Mouse (Mus musculus) midbrain, embryonic 10.5 days (tissue): ENCODE data around the gene Baz2a. TPM values are rescaled to one million over a fixed set of nuclear protein-coding genes. Genes with fewer than 3 reads are reported as not detected.
A peak's percentile ranks its signal among the peaks of the same experiment; 100 is the strongest.
"Not testable (repeated sequence)": the region's sequence is repeated elsewhere in the genome, so short reads cannot be mapped to it uniquely, and the experiment has no call there.

ENCODE experiments used
- DNase-seq: peaks from one replicate; pipeline ENCODE4 v3.0.0-alpha.2; 2017; ENCODE audit warnings: low spot score
- H3K27ac ChIP-seq: fragments of 300-500 bp; sonication (generic); replicated peaks from 2 replicates; pipeline ENCODE4 v1.5.1; 2016; ENCODE audit warnings: mild to moderate bottlenecking
- H3K27me3 ChIP-seq: fragments of 300-500 bp; sonication (generic); 2 replicates; pipeline ENCODE4 v1.6.1; 2016; ENCODE audit warnings: low read depth, mild to moderate bottlenecking; ENCODE audit not compliant: poor library complexity, severe bottlenecking
- H3K36me3 ChIP-seq: fragments of 300-500 bp; sonication (generic); 2 replicates; pipeline ENCODE4 v1.6.1; 2016; ENCODE audit warnings: mild to moderate bottlenecking, moderate library complexity
- H3K4me1 ChIP-seq: fragments of 300-500 bp; sonication (generic); 2 replicates; pipeline ENCODE4 v1.6.1; 2016
- H3K4me3 ChIP-seq: fragments of 300-500 bp; sonication (generic); 2 replicates; pipeline ENCODE4 v1.5.1; 2016; ENCODE audit warnings: mild to moderate bottlenecking, moderate library complexity
- H3K9me3 ChIP-seq: fragments of 300-500 bp; sonication (generic); replicated peaks from 2 replicates; pipeline ENCODE4 v1.6.1; 2016; ENCODE audit warnings: mild to moderate bottlenecking
- WGBS: fragments of 180-500 bp; shearing (Covaris S2); methylation state at CpG from one replicate; pipeline ENCODE4 v1.1.7; 2016; 5-methylcytosine and 5-hydroxymethylcytosine counted together
- polyA plus RNA-seq: library from polyadenylated mRNA; unstranded; fragments of >200 nt; fragmentation: Nextera tagmentation; extraction: Ambion mirVana; gene quantifications from 2 replicates; pipeline ENCODE4 v1.2.1, GENCODE M21; 2016

The Baz2a gene
- polyA plus RNA-seq, 1 experiment from 2014 or later = 14.3 TPM

GRCm38 (mm10) chr10:128059207-128059981, 32.0 kb upstream of the Baz2a start:
- H3K27ac ChIP-seq = peak overlapping the region; percentile 99
- DNase-seq = peak; percentile 72
- no peaks in the 10 kb centered on the region for H3K9me3 ChIP-seq
- peak overlapping the region; percentile 72 for H3K4me3 ChIP-seq
- H3K36me3 ChIP-seq = peaks cover 38% of the 10 kb centered on the region
- WGBS = under 1% methylated on average over 62 of the region's 62 CpGs
- H3K4me1 ChIP-seq = peaks cover 36% of the 10 kb centered on the region
- no peaks in the 10 kb centered on the region for H3K27me3 ChIP-seq

DNA sequence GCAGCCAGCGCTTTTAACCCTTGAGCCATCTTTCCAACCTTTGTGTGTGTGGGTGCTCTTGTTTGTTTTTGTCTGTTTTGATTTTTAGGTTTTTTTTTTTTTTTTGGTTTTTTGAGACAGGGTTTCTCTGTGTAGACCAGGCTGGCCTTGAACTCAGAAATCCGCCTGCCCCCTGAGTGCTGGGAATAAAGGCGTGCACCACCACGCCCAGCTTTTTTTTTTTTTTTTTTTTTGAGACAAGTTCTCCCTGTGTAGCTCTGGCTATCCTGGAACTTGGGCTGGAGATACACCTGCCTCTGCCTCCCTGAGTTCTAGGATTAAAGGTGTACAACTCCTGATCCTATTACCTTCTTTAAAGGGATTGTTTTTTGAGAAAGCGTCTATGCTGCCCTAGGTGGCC, 30.3 kb upstream of the Baz2a start:
- Histone ChIP-seq H3K27ac (peak overlapping the region; percentile 52; the same call in 1 of the 2 replicates), H3K36me3 (peaks cover 50% of the 10 kb centered on the region), H3K4me3 (peak overlapping the region; percentile 72), H3K27me3 (no peaks in the 10 kb centered on the region), H3K9me3 (no peaks in the 10 kb centered on the region), H3K4me1 (peaks cover 36% of the 10 kb centered on the region)
- no peak for DNase-seq
- 89% methylated on average over 5 of the region's 5 CpGs for WGBS

- DNase-seq = no peak
- Histone ChIP-seq H3K36me3 (peaks cover 62% of the 10 kb centered on the region), H3K9me3 (no peaks in the 10 kb centered on the region), H3K4me1 (peaks cover 36% of the 10 kb centered on the region), H3K4me3 (no peak overlapping the region), H3K27ac (no peak overlapping the region), H3K27me3 (no peaks in the 10 kb centered on the region)
- 94% methylated on average over 6 of the region's 6 CpGs for WGBS
Observed at GRCm38 (mm10) chr10:128062221-128062989, 29.0 kb upstream of the Baz2a start.

DNA sequence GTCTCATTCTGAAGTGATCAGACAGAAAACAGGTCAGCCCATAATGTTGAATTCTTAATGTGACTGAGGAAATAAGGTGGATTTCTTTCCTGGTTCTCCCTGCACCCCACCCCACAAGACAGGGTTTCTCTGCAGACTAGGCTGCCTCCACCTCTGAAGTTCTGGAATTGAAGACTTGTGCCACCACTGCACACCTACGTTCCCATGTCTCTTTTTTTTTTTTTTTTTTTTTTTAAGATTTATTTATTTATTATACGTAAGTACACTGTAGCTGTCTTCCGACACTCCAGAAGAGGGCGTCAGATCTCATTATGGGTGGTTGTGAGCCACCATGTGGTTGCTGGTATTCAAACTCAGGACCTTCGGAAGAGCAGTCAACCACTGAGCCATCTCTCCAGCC, 25.3 kb upstream of the Baz2a start:
- Histone ChIP-seq H3K9me3 (no peaks in the 10 kb centered on the region), H3K27ac (no peak overlapping the region), H3K4me1 (peaks cover 13% of the 10 kb centered on the region; the same call in 1 of the 2 replicates), H3K27me3 (no peaks in the 10 kb centered on the region), H3K4me3 (no peak overlapping the region), H3K36me3 (peaks cover 88% of the 10 kb centered on the region)
- WGBS = 88% methylated on average over 5 of the region's 5 CpGs
- DNase-seq = no peak

- no peak overlapping the region for H3K4me3 ChIP-seq
- no peaks in the 10 kb centered on the region for H3K9me3 ChIP-seq
- no peaks in the 10 kb centered on the region for H3K27me3 ChIP-seq
- peaks cover 89% of the 10 kb centered on the region for H3K36me3 ChIP-seq
- no peak for DNase-seq
- 92% methylated on average over 4 of the region's 4 CpGs for WGBS
- H3K27ac ChIP-seq = no peak overlapping the region
- H3K4me1 ChIP-seq = no peaks in the 10 kb centered on the region
Observed at GRCm38 (mm10) chr10:128069201-128069600, 22.2 kb upstream of the Baz2a start.

GRCm38 (mm10) chr10:128070432-128070831, 20.9 kb upstream of the Baz2a start:
- not testable (repeated sequence) for H3K4me1 ChIP-seq, H3K27ac ChIP-seq, H3K27me3 ChIP-seq, H3K9me3 ChIP-seq, H3K4me3 ChIP-seq, DNase-seq
- peaks cover 89% of the 10 kb centered on the region for H3K36me3 ChIP-seq
- 97% methylated on average over 2 of the region's 2 CpGs for WGBS

- WGBS = 80% methylated on average over 5 of the region's 5 CpGs
Observed at GRCm38 (mm10) chr10:128078269-128078668, 13.1 kb upstream of the Baz2a start.

DNA sequence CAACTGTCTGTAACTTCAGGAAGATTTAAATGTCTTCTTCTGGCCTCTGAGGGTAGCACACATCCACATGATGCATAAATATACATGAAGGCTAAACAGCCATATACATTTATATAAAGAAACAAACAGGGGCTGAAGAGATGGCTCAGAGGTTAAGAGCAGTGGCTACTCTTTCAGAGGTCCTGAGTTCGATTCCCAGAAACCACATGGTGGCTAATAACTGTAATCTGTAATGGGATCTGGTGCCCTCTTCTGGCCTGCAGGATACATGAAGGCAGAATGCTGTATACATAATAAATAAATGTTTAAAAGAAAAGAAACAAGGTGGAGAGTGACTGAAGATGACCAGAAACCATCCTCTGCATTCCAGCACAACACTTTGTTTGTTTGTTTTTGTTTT, 10.9 kb upstream of the Baz2a start:
- DNase-seq = no peak
- Histone ChIP-seq H3K9me3 (no peaks in the 10 kb centered on the region), H3K36me3 (peaks cover 33% of the 10 kb centered on the region), H3K27me3 (no peaks in the 10 kb centered on the region), H3K4me3 (no peak overlapping the region), H3K27ac (no peak overlapping the region), H3K4me1 (peaks cover 21% of the 10 kb centered on the region)
- 83% methylated on average over 1 of the region's 1 CpGs for WGBS

More at GRCm38 (mm10) chr10:128078269-128078668, 13.1 kb upstream of the Baz2a start:
- not testable (repeated sequence) for H3K27me3 ChIP-seq, DNase-seq, H3K4me1 ChIP-seq, H3K27ac ChIP-seq, H3K4me3 ChIP-seq, H3K9me3 ChIP-seq
- peaks cover 39% of the 10 kb centered on the region for H3K36me3 ChIP-seq

DNA sequence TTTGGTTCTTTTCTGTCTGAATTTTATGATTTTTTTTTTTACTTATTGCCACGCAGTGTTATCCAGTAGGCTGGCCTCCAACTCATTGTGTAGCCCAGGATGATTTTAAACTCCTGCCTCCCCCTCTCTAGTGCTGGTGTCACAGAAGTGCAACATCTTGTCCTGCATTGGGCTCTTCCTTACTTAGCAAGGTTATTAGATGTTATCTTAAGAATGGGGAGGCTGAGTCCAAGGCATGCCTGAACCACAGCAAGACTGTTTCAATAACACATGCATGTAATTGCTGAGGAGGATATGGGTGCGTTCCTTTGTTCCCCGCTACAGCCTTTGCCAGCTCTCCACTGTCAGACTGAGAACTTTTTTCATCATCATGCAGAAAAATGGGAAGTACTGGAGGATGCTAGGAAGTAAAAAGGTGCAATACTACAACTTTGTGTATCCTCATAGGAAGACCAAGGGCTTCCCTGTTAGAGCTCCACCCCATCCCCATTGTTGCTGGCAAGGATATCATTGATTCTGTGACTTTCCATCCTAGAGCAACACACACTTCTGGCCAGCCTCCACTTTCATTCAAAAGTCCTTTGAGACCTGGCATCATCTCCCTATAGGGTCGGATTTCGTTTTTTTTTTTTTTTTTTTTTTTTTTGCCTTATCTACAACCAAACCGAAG, 9.4 kb upstream of the Baz2a start:
- Histone ChIP-seq H3K4me3 (peak overlapping the region; percentile 76), H3K4me1 (peaks cover 21% of the 10 kb centered on the region), H3K9me3 (no peaks in the 10 kb centered on the region), H3K36me3 (peaks cover 41% of the 10 kb centered on the region), H3K27me3 (no peaks in the 10 kb centered on the region), H3K27ac (peak overlapping the region; percentile 97; the same call in 1 of the 2 replicates)
- DNase-seq = no peak
- 74% methylated on average over 6 of the region's 6 CpGs for WGBS

DNA sequence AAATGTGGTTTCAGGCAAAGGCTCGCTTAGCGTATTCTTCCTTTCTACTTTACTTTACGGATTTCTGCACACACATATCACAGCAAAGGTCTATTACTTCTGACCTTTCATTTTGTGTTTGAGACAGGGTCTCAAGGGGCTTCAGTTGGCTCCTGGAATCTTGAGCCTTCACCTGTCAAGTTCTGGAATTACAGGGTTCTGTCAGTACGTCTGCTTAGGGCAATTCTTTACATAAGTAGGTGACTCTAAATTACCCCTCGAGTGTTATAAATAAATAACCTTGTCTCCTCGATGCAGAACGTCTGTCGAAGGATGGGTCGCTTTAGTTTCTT, 8.9 kb upstream of the Baz2a start:
- no peaks in the 10 kb centered on the region for H3K9me3 ChIP-seq
- DNase-seq = no peak
- 23% methylated on average over 9 of the region's 9 CpGs for WGBS
- peak overlapping the region; percentile 76 for H3K4me3 ChIP-seq
- H3K27ac ChIP-seq = peak overlapping the region; percentile 97
- no peaks in the 10 kb centered on the region for H3K27me3 ChIP-seq
- peaks cover 41% of the 10 kb centered on the region for H3K36me3 ChIP-seq
- H3K4me1 ChIP-seq = peaks cover 21% of the 10 kb centered on the region

DNA sequence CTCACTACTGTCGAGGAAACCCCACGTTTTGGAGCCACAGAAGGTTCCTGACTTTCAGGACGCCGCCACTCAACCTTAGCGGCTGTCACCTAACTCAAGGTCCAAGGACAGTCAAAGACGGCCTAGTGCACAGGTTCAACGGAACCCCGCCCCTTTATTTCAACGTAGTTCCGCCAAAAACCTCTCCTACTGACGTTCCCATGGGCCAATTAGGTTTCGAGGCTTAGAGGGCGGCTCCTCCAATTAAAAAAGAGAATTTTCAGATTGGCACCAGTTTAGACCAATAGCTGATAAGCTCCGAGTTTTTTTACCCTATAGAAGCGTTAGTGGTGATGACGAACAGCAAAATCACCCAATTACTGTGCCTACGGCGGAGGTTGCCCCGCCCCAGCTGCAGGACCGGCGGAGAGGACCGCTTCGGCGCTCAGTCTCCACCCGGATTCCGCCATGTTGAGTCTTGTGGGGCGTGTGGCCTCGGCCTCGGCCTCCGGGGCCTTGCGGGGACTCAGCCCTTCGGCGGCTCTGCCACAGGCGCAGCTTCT, 8.4 kb upstream of the Baz2a start, which contains the start of gene Atp5b:
Gene Atp5b, plus strand, starts transcription at position 394 of the 542 bp plus-strand sequence.
- WGBS = under 1% methylated on average over 34 of the region's 34 CpGs
- Histone ChIP-seq H3K4me1 (peaks cover 21% of the 10 kb centered on the region), H3K4me3 (peak within 1 kb of the TSS; percentile 76), H3K27me3 (no peaks in the 10 kb centered on the region), H3K36me3 (peaks cover 41% of the 10 kb centered on the region), H3K27ac (peak within 1 kb of the TSS; percentile 97), H3K9me3 (no peaks in the 10 kb centered on the region)
- peak; percentile 94 for DNase-seq

GRCm38 (mm10) chr10:128083688-128084087, 7.7 kb upstream of the Baz2a start:
- DNase-seq = no peak
- peak overlapping the region; percentile 76 for H3K4me3 ChIP-seq
- H3K36me3 ChIP-seq = peaks cover 47% of the 10 kb centered on the region
- peak overlapping the region; percentile 97 for H3K27ac ChIP-seq
- no peaks in the 10 kb centered on the region for H3K27me3 ChIP-seq
- no peaks in the 10 kb centered on the region for H3K9me3 ChIP-seq
- peaks cover 21% of the 10 kb centered on the region for H3K4me1 ChIP-seq
- 1% methylated on average over 22 of the region's 22 CpGs for WGBS
